Mouse (Mus musculus) MEL (cell line): Measurements from ENCODE around the gene Nfkbid. TPM values are rescaled to one million over a fixed set of nuclear protein-coding genes. Genes with fewer than 3 reads are reported as not detected.

Source experiments
- DNase-seq: peaks from one replicate; pipeline ENCODE4 v3.0.0; 2011; ENCODE audit warnings: low read depth, low spot score
- H3K27ac ChIP-seq: 2 replicates; pipeline ENCODE4 v1.5.1; 2012; ENCODE audit warnings: low read depth, mild to moderate bottlenecking, control low read depth, low read length, moderate library complexity; ENCODE audit not compliant: control insufficient read depth
- H3K27me3 ChIP-seq, 2 experiments: fragments of 150-350 bp in 1 of 2; sonication (generic) in 1 of 2; 2 replicates each; pipeline ENCODE4 v1.6.1; 2012; ENCODE audit warnings: low read length in 2 of 2, mild to moderate bottlenecking in 2 of 2, improper control_type of control experiment in 1 of 2, moderate library complexity in 1 of 2; ENCODE audit not compliant: insufficient read depth in 2 of 2, control insufficient read depth in 1 of 2
- H3K36me3 ChIP-seq, 2 experiments: 2 replicates each; pipeline ENCODE4 v1.6.1; 2012 to 2014; ENCODE audit warnings: low read length in 2 of 2, improper control_type of control experiment in 1 of 2, inconsistent platforms in 1 of 2, mild to moderate bottlenecking in 1 of 2; ENCODE audit not compliant: insufficient read depth in 2 of 2, control insufficient read depth in 1 of 2
- H3K4me1 ChIP-seq, 2 experiments: fragments of 150-350 bp in 1 of 2; sonication (generic) in 1 of 2; 2 replicates each; pipeline ENCODE4 v1.6.1; 2012; ENCODE audit warnings: low read length in 2 of 2, improper control_type of control experiment in 1 of 2, mild to moderate bottlenecking in 1 of 2; ENCODE audit not compliant: insufficient read depth in 2 of 2, control insufficient read depth in 1 of 2
- H3K4me3 ChIP-seq, 2 experiments: fragments of 150-350 bp in 1 of 2; sonication (generic) in 1 of 2; 2 replicates each; pipeline ENCODE4 v1.5.1; 2012; ENCODE audit warnings: low read depth in 2 of 2, low read length in 2 of 2, mild to moderate bottlenecking in 2 of 2, moderate library complexity in 2 of 2, control low read depth in 1 of 2, improper control_type of control experiment in 1 of 2; ENCODE audit not compliant: control insufficient read depth in 1 of 2, insufficient read depth in 1 of 2
- H3K79me2 ChIP-seq: 2 replicates; pipeline ENCODE4 v1.6.1; 2012; ENCODE audit warnings: mild to moderate bottlenecking, low read length, moderate library complexity; ENCODE audit not compliant: control insufficient read depth, poor library complexity, insufficient read depth
- H3K9ac ChIP-seq: 2 replicates; pipeline ENCODE4 v1.6.1; 2012; ENCODE audit warnings: low read depth, mild to moderate bottlenecking, control low read depth, low read length, moderate library complexity; ENCODE audit not compliant: control insufficient read depth, poor library complexity, severe bottlenecking
- H3K9me3 ChIP-seq: fragments of 150-350 bp; sonication (generic); replicated peaks from 2 replicates; pipeline ENCODE4 v1.6.1; 2012; ENCODE audit warnings: mild to moderate bottlenecking, low read length, improper control_type of control experiment, moderate library complexity; ENCODE audit not compliant: insufficient read depth
- CHD2 ChIP-seq: IDR thresholded peaks from 2 replicates; pipeline ENCODE4 v1.6.1; 2011; ENCODE audit warnings: low read length, improper control_type of control experiment
- ELF1 ChIP-seq: IDR thresholded peaks from 2 replicates; pipeline ENCODE4 v1.6.1; 2014; ENCODE audit warnings: low read depth, mild to moderate bottlenecking, inconsistent platforms, low read length, improper control_type of control experiment, moderate library complexity
- EP300 ChIP-seq, 2 experiments: IDR thresholded peaks; 2 replicates each; pipeline ENCODE4 v1.6.1; 2011; ENCODE audit warnings: improper control_type of control experiment in 2 of 2, low read length in 2 of 2, low read depth in 1 of 2, mild to moderate bottlenecking in 1 of 2
- JUND ChIP-seq: IDR thresholded peaks from 2 replicates; pipeline ENCODE4 v1.6.1; 2011; ENCODE audit warnings: low read depth, mild to moderate bottlenecking, improper control_type of control experiment, low read length
- MAFK ChIP-seq: IDR thresholded peaks from 2 replicates; pipeline ENCODE4 v1.6.1; 2011; ENCODE audit warnings: low read depth, mild to moderate bottlenecking, low read length, improper control_type of control experiment, borderline replicate concordance
- MAX ChIP-seq: IDR thresholded peaks from 2 replicates; pipeline ENCODE4 v1.6.1; 2011; ENCODE audit warnings: low read length, improper control_type of control experiment
- MAZ ChIP-seq: IDR thresholded peaks from 2 replicates; pipeline ENCODE4 v1.6.1; 2012; ENCODE audit warnings: low read depth, mild to moderate bottlenecking, inconsistent platforms, low read length, improper control_type of control experiment
- MYB ChIP-seq: IDR thresholded peaks from 2 replicates; pipeline ENCODE4 v1.6.1; 2011; ENCODE audit warnings: mild to moderate bottlenecking, low read depth, low read length, improper control_type of control experiment
- POLR2A ChIP-seq, 2 experiments: IDR thresholded peaks; 2 replicates each; pipeline ENCODE4 v1.6.1; 2011 to 2012; ENCODE audit warnings: low read length in 2 of 2, mild to moderate bottlenecking in 2 of 2, control low read depth in 1 of 2, improper control_type of control experiment in 1 of 2, low read depth in 1 of 2, moderate library complexity in 1 of 2; ENCODE audit not compliant: control insufficient read depth in 1 of 2, insufficient read depth in 1 of 2, poor library complexity in 1 of 2
- SIN3A ChIP-seq: IDR thresholded peaks from 2 replicates; pipeline ENCODE4 v1.6.1; 2012; ENCODE audit warnings: low read length, improper control_type of control experiment, inconsistent platforms
- TCF12 ChIP-seq: IDR thresholded peaks from 2 replicates; pipeline ENCODE4 v1.6.1; 2014; ENCODE audit warnings: low read depth, mild to moderate bottlenecking, inconsistent platforms, low read length, improper control_type of control experiment, moderate library complexity
- USF2 ChIP-seq, 2 experiments: IDR thresholded peaks; 2 replicates each; pipeline ENCODE4 v1.6.1; 2011 to 2012; ENCODE audit warnings: improper control_type of control experiment in 2 of 2, low read length in 2 of 2, borderline replicate concordance in 1 of 2, inconsistent platforms in 1 of 2, low read depth in 1 of 2, mild to moderate bottlenecking in 1 of 2; ENCODE audit not compliant: insufficient read depth in 1 of 2
- ZKSCAN1 ChIP-seq: IDR thresholded peaks from 2 replicates; pipeline ENCODE4 v1.6.1; 2012; ENCODE audit warnings: low read depth, mild to moderate bottlenecking, inconsistent platforms, low read length, improper control_type of control experiment, moderate library complexity
- polyA plus RNA-seq, 2 experiments: library from polyadenylated mRNA; stranded (reverse) in 1 of 2; unstranded in 1 of 2; fragments of >175 nt in 1 of 2; fragments of >200 nt in 1 of 2; gene quantifications; 2 replicates each; pipeline versions ENCODE4 v1.2.1 to v1.2.4; 2012; ENCODE audit warnings: low replicate concordance in 2 of 2, low read depth in 1 of 2; ENCODE audit not compliant: insufficient read length in 2 of 2, insufficient read depth in 1 of 2, missing spikeins in 1 of 2
- total RNA-seq: library from RNA; depleted of rRNA; stranded (reverse); fragments of 300-350 nt; gene quantifications from 2 replicates; pipeline ENCODE4 v1.2.3, GENCODE M21; 2012; rRNA removed

Nfkbid gene
- total and polyA plus RNA-seq, 3 experiments: 7.0 to 16.7 TPM; not detected in 1

GRCm38 (mm10) chr7:30477415-30478381, 56.2 kb downstream of the Nfkbid start:
- Histone ChIP-seq H3K79me2 (no peaks in the 10 kb centered on the region), H3K36me3 (no peaks in the 10 kb centered on the region), H3K27me3 (peaks cover 0 to 1% of the 10 kb centered on the region in 2 experiments; a peak in 2 of 4 replicates), H3K4me1 (no peaks in the 10 kb centered on the region), H3K9me3 (no peaks in the 10 kb centered on the region), H3K4me3 (no peak overlapping the region), H3K27ac (no peak overlapping the region), H3K9ac (no peak overlapping the region)
- no peak for DNase-seq
- TF ChIP-seq MAX: no peak
- no peak for TF ChIP-seq SIN3A
- TF ChIP-seq MAZ: no peak
- TF ChIP-seq MYB: no peak
- no peak for TF ChIP-seq ZKSCAN1
- no peak for TF ChIP-seq USF2 (IDR thresholded peaks at IDR 0.05; ENCODE audit: borderline replicate concordance in 1 of 2, insufficient read depth in 1 of 2, low read depth in 1 of 2, low read length in 2 of 2)
- TF ChIP-seq CHD2: no peak
- no peak for TF ChIP-seq TCF12
- TF ChIP-seq EP300 (IDR thresholded peaks at IDR 0.05; ENCODE audit: low read depth in 1 of 2, low read length in 2 of 2): no peak
- no peak for TF ChIP-seq POLR2A (IDR thresholded peaks at IDR 0.05; ENCODE audit: control insufficient read depth in 1 of 2, insufficient read depth in 1 of 2, low read depth in 1 of 2, low read length in 2 of 2, poor library complexity in 1 of 2)
- TF ChIP-seq ELF1: no peak
- TF ChIP-seq JUND: no peak
- no peak for TF ChIP-seq MAFK

Other genes starting within 250 kb of the Nfkbid start
Only the 30 nearest of the 35 such genes appear.
- gene Polr2i, start 189.8 kb upstream of the Nfkbid start, total RNA-seq: 109 and 128 TPM in 2 replicates
- gene Polr2i, start 189.8 kb upstream of the Nfkbid start, polyA plus RNA-seq: 100 to 1,000 TPM in 1 of 2 experiments, not detected in 1; 118 TPM
- gene Tbcb, start 189.5 kb upstream of the Nfkbid start, total RNA-seq: 54.8 and 55.0 TPM in 2 replicates
- 10 to 100 TPM in 1 of 2 experiments, not detected in 1; 72.6 TPM for gene Tbcb, start 189.5 kb upstream of the Nfkbid start, polyA plus RNA-seq
- gene Ovol3, start 186.0 kb upstream of the Nfkbid start, total RNA-seq: not detected in 2 replicates
- gene Ovol3, start 186.0 kb upstream of the Nfkbid start, polyA plus RNA-seq: under 1 TPM in 1 of 2 experiments, not detected in 1; 0.17 TPM
- gene Thap8, start 141.6 kb upstream of the Nfkbid start, total RNA-seq: 0.42 and 0.73 TPM in 2 replicates
- under 1 TPM in 1 of 2 experiments, not detected in 1; 0.46 TPM for gene Thap8, start 141.6 kb upstream of the Nfkbid start, polyA plus RNA-seq
- gene Wdr62, start 141.3 kb upstream of the Nfkbid start, total RNA-seq: 4.9 and 6.5 TPM in 2 replicates
- gene Wdr62, start 141.3 kb upstream of the Nfkbid start, polyA plus RNA-seq: 10 to 100 TPM; 30.5 to 44.8 TPM
- not detected in 2 replicates for gene Clip3, start 130.0 kb upstream of the Nfkbid start, total RNA-seq
- under 1 TPM in 1 of 2 experiments, not detected in 1; 0.19 TPM for gene Clip3, start 130.0 kb upstream of the Nfkbid start, polyA plus RNA-seq
- gene Alkbh6, start 113.0 kb upstream of the Nfkbid start, total RNA-seq: 15.0 and 16.2 TPM in 2 replicates
- gene Alkbh6, start 113.0 kb upstream of the Nfkbid start, polyA plus RNA-seq: 10 to 100 TPM in 1 of 2 experiments, not detected in 1; 24.6 TPM
- gene Syne4, start 106.9 kb upstream of the Nfkbid start, total RNA-seq: 0.31 and 0.42 TPM in 2 replicates
- under 1 TPM in 1 of 2 experiments, not detected in 1; 0.82 TPM for gene Syne4, start 106.9 kb upstream of the Nfkbid start, polyA plus RNA-seq
- gene E130208F15Rik, start 100.0 kb upstream of the Nfkbid start, total RNA-seq: 0.92 and 0.96 TPM in 2 replicates
- gene E130208F15Rik, start 100.0 kb upstream of the Nfkbid start, polyA plus RNA-seq: 1 to 10 TPM in 1 of 2 experiments, not detected in 1; 3.2 TPM
- gene Sdhaf1, start 97.8 kb upstream of the Nfkbid start, total RNA-seq: 4.3 and 4.5 TPM in 2 replicates
- gene Sdhaf1, start 97.8 kb upstream of the Nfkbid start, polyA plus RNA-seq: 1 to 10 TPM in 1 of 2 experiments, not detected in 1; 8.1 TPM
- not detected in 2 replicates for gene Lrfn3, start 59.0 kb upstream of the Nfkbid start, total RNA-seq
- not detected for gene Lrfn3, start 59.0 kb upstream of the Nfkbid start, polyA plus RNA-seq
- 2.8 and 3.9 TPM in 2 replicates for gene Tyrobp, start 8.0 kb upstream of the Nfkbid start, total RNA-seq
- 10 to 100 TPM in 1 of 2 experiments, not detected in 1; 13.6 TPM for gene Tyrobp, start 8.0 kb upstream of the Nfkbid start, polyA plus RNA-seq
- 7.1 and 15.5 TPM in 2 replicates for gene Hcst, start 1.9 kb upstream of the Nfkbid start, total RNA-seq
- gene Hcst, start 1.9 kb upstream of the Nfkbid start, polyA plus RNA-seq: 10 to 100 TPM in 1 of 2 experiments, not detected in 1; 28.1 TPM
- 1.5 and 1.9 TPM in 2 replicates for gene Aplp1, start 23.8 kb downstream of the Nfkbid start, total RNA-seq
- 1 to 10 TPM in 1 of 2 experiments, not detected in 1; 7.1 TPM for gene Aplp1, start 23.8 kb downstream of the Nfkbid start, polyA plus RNA-seq
- gene Kirrel2, start 36.0 kb downstream of the Nfkbid start, total RNA-seq: not detected in 2 replicates
- gene Kirrel2, start 36.0 kb downstream of the Nfkbid start, polyA plus RNA-seq: not detected
- 1.3 and 2.3 TPM in 2 replicates for gene Nphs1, start 36.6 kb downstream of the Nfkbid start, total RNA-seq
- 1 to 10 TPM in 1 of 2 experiments, not detected in 1; 1.2 TPM for gene Nphs1, start 36.6 kb downstream of the Nfkbid start, polyA plus RNA-seq
- not detected in 2 replicates for gene Prodh2, start 71.9 kb downstream of the Nfkbid start, total RNA-seq
- gene Prodh2, start 71.9 kb downstream of the Nfkbid start, polyA plus RNA-seq: not detected
- 1.8 and 2.4 TPM in 2 replicates for gene Arhgap33, start 113.3 kb downstream of the Nfkbid start, total RNA-seq
- 10 to 100 TPM in 1 of 2 experiments, not detected in 1; 22.3 TPM for gene Arhgap33, start 113.3 kb downstream of the Nfkbid start, polyA plus RNA-seq
- gene Hspb6, start 130.4 kb downstream of the Nfkbid start, total RNA-seq: 1.2 and 1.5 TPM in 2 replicates
- gene Hspb6, start 130.4 kb downstream of the Nfkbid start, polyA plus RNA-seq: 10 to 100 TPM in 1 of 2 experiments, not detected in 1; 12.4 TPM
- 2.3 and 2.4 TPM in 2 replicates for gene Proser3, start 130.6 kb downstream of the Nfkbid start, total RNA-seq
- 1 to 10 TPM in 1 of 2 experiments, not detected in 1; 8.9 TPM for gene Proser3, start 130.6 kb downstream of the Nfkbid start, polyA plus RNA-seq
- gene Lin37, start 138.1 kb downstream of the Nfkbid start, total RNA-seq: 10.9 and 12.0 TPM in 2 replicates
- 10 to 100 TPM in 1 of 2 experiments, not detected in 1; 49.8 TPM for gene Lin37, start 138.1 kb downstream of the Nfkbid start, polyA plus RNA-seq
- gene U2af1l4, start 141.6 kb downstream of the Nfkbid start, total RNA-seq: 67.2 and 74.2 TPM in 2 replicates
- 10 to 100 TPM in 1 of 2 experiments, not detected in 1; 72.5 TPM for gene U2af1l4, start 141.6 kb downstream of the Nfkbid start, polyA plus RNA-seq
- 1.4 and 1.9 TPM in 2 replicates for gene Gm49396, start 141.6 kb downstream of the Nfkbid start, total RNA-seq
- 1 to 10 TPM in 1 of 2 experiments, not detected in 1; 4.2 TPM for gene Gm49396, start 141.6 kb downstream of the Nfkbid start, polyA plus RNA-seq
- gene Psenen, start 141.9 kb downstream of the Nfkbid start, total RNA-seq: 43.0 and 60.8 TPM in 2 replicates
- 100 to 1,000 TPM in 1 of 2 experiments, not detected in 1; 157 TPM for gene Psenen, start 141.9 kb downstream of the Nfkbid start, polyA plus RNA-seq
- gene Igflr1, start 143.7 kb downstream of the Nfkbid start, total RNA-seq: 1.3 and 1.7 TPM in 2 replicates
- gene Igflr1, start 143.7 kb downstream of the Nfkbid start, polyA plus RNA-seq: 1 to 10 TPM in 1 of 2 experiments, not detected in 1; 3.1 TPM
- 13.2 and 15.6 TPM in 2 replicates for gene Kmt2b, start 167.0 kb downstream of the Nfkbid start, total RNA-seq
- 10 to 100 TPM in 1 of 2 experiments, not detected in 1; 48.2 TPM for gene Kmt2b, start 167.0 kb downstream of the Nfkbid start, polyA plus RNA-seq
- gene Zbtb32, start 177.2 kb downstream of the Nfkbid start, total RNA-seq: 20.1 and 25.9 TPM in 2 replicates
- 10 to 100 TPM in 1 of 2 experiments, not detected in 1; 32.8 TPM for gene Zbtb32, start 177.2 kb downstream of the Nfkbid start, polyA plus RNA-seq
- 0.42 and 0.54 TPM in 2 replicates for gene Upk1a, start 191.1 kb downstream of the Nfkbid start, total RNA-seq
- gene Upk1a, start 191.1 kb downstream of the Nfkbid start, polyA plus RNA-seq: 1 to 10 TPM in 1 of 2 experiments, not detected in 1; 1.6 TPM
- 566 and 611 TPM in 2 replicates for gene Cox6b1, start 204.4 kb downstream of the Nfkbid start, total RNA-seq
- 100 to 1,000 TPM in 1 of 2 experiments, not detected in 1; 799 TPM for gene Cox6b1, start 204.4 kb downstream of the Nfkbid start, polyA plus RNA-seq
- gene Etv2, start 214.1 kb downstream of the Nfkbid start, total RNA-seq: 0.15 TPM in 1 of 2 replicates, not detected in the other
- gene Etv2, start 214.1 kb downstream of the Nfkbid start, polyA plus RNA-seq: not detected